ENCODE assay signal across 8 mouse cellular contexts in genomic region chr19:5473720-5474119, GRCm38 (mm10). TPM values are rescaled to one million over a fixed set of nuclear protein-coding genes. Genes with fewer than 3 reads are reported as not detected.
A peak's percentile ranks its signal among the peaks of the same experiment; 100 is the strongest.
DNase-seq lines count a peak whose midpoint lies in the region; ATAC-seq lines count a peak whose summit lies in the region.

TSS of gene Efemp2 (plus strand) at chr19:5473954.

- intact Hi-C loops in heart, postnatal 10 days (cut with DNase I), result no loop called here

- peak within 1 kb of the TSS; percentile 96 for H3K4me2 ChIP-seq in forebrain, embryonic 13.5 days
- peak within 1 kb of the TSS; percentile 95 for H3K4me2 ChIP-seq in neural tube, embryonic 14.5 days (ENCODE audit: low read depth, low read length)

- no peaks in the 10 kb centered on the region; the same call in 1 of the 2 replicates for H3K36me3 ChIP-seq in forebrain, embryonic 13.5 days (ENCODE audit: poor library complexity, severe bottlenecking)
- no peaks in the 10 kb centered on the region for H3K36me3 ChIP-seq in neural tube, embryonic 14.5 days (ENCODE audit: control insufficient read depth, insufficient read depth, low read length)

- H3K9me3 ChIP-seq in forebrain, embryonic 13.5 days (replicated peaks), result no peaks in the 10 kb centered on the region
- H3K9me3 ChIP-seq in neural tube, embryonic 14.5 days (ENCODE audit: control insufficient read depth, low read length), result no peaks in the 10 kb centered on the region

- peak; percentile 68 for DNase-seq in CD4-positive, CD25-positive, alpha-beta regulatory T cell, adult 2 months (ENCODE audit: low read depth, low spot score)
- peak; percentile 93 to 96 for DNase-seq in adrenal gland, postnatal 36 days
- DNase-seq in heart, postnatal 10 days, result peak; percentile 82 to 88
- DNase-seq in kidney, postnatal 4 days, result peak; percentile 84 to 91
- peak; percentile 92 to 95 for DNase-seq in lung, adult 18-20 months
- peak; percentile 66 to 76 for DNase-seq in thymus, postnatal 36 days

- H3K27ac ChIP-seq in forebrain, embryonic 13.5 days, result peak within 1 kb of the TSS; percentile 49
- peak within 1 kb of the TSS; percentile 55 for H3K27ac ChIP-seq in neural tube, embryonic 14.5 days (ENCODE audit: low read depth, low read length)

- H3K9ac ChIP-seq in forebrain, embryonic 13.5 days, result peak within 1 kb of the TSS; percentile 81
- H3K9ac ChIP-seq in neural tube, embryonic 14.5 days (replicated peaks; ENCODE audit: low read depth, low read length), result peak within 1 kb of the TSS; percentile 84

- ATAC-seq in forebrain, embryonic 13.5 days, result peak; percentile 65
- peak; percentile 55; the same call in 1 of the 2 replicates for ATAC-seq in neural tube, embryonic 14.5 days (ENCODE audit: low read depth)

- H3K4me3 ChIP-seq in forebrain, embryonic 13.5 days, result peak within 1 kb of the TSS; percentile 58
- H3K4me3 ChIP-seq in neural tube, embryonic 14.5 days (ENCODE audit: low read depth, low read length), result peak within 1 kb of the TSS; percentile 59

- no peaks in the 10 kb centered on the region for H3K27me3 ChIP-seq in forebrain, embryonic 13.5 days
- no peaks in the 10 kb centered on the region for H3K27me3 ChIP-seq in neural tube, embryonic 14.5 days (ENCODE audit: control insufficient read depth, insufficient read depth, low read length)

- peaks cover 26% of the 10 kb centered on the region for H3K4me1 ChIP-seq in forebrain, embryonic 13.5 days
- H3K4me1 ChIP-seq in neural tube, embryonic 14.5 days (ENCODE audit: control insufficient read depth, insufficient read depth, low read length), result peaks cover 16% of the 10 kb centered on the region

- WGBS in forebrain, embryonic 13.5 days, result 2% methylated on average over 22 of the region's 22 CpGs
- WGBS in neural tube, embryonic 14.5 days, result 3% methylated on average over 22 of the region's 22 CpGs

RNA-seq across cellular contexts. Expression of gene Efemp2, which starts in this region (rescaled TPM):
- 10 to 100 TPM; 50.2 to 87.9 TPM for total RNA-seq in adrenal gland, postnatal 36 days (2021)
- 30.7 and 31.1 TPM in 2 replicates for polyA plus RNA-seq in forebrain, embryonic 13.5 days (2015; fragmentation: Nextera tagmentation; extraction: Ambion mirVana)
- total RNA-seq in heart, postnatal 10 days (2021), result 10 to 100 TPM; 28.6 to 32.7 TPM
- polyA plus RNA-seq in neural tube, embryonic 14.5 days (2014; fragmentation: Nextera tagmentation; extraction: Ambion mirVana), result 30.4 and 45.1 TPM in 2 replicates

Comparison
In these comparisons a context has a peak if more than half of its experiments do, and no peak if none do; other contexts are left out.
1. Peak in every context shown above with its lines: DNase-seq, ATAC-seq, H3K4me3 ChIP-seq and H3K27ac ChIP-seq.